Comparison of ENCODE assay signal across 27 mouse cellular contexts in the genomic region with DNA sequence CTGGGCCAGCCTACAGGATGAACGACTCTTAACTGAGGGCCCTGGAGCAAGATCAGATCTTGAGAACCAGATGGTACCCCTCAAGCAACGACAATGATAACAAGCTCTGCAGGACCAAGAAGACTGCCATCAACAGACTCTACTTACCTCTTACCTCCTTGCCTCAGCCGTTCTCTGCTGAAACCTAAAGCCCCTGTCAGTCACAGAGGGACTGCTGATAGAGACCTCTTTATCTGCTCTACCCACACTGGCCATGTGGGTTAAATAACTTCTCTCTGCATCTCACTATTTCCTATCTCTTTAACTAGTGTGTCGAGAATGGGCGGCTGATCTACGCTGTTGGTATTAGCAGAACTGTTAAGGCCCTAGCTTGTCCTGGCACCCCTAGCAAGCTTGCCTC. TPM values are rescaled to one million over a fixed set of nuclear protein-coding genes. Genes with fewer than 3 reads are reported as not detected.
DNase-seq lines count a peak whose midpoint lies in the region; ATAC-seq and TF ChIP-seq lines count a peak whose summit lies in the region.
"Had no signal": no experiment of that assay in that cellular context is flagged by ENCODE, and none has a peak within 500 bp of the region (broad histone marks: within the 10 kb centered on the region; RNA-seq: fewer than 3 reads in every experiment).

No protein-coding gene starts in this region.

- H3K4me1 ChIP-seq in liver, embryonic 11.5 days (replicated peaks; ENCODE audit: control insufficient read depth, insufficient read depth, low read length): no peaks in the 10 kb centered on the region
- no peaks in the 10 kb centered on the region for H3K4me1 ChIP-seq in liver, postnatal 0 days (ENCODE audit: insufficient read depth)
- H3K4me1 ChIP-seq in MEL (ENCODE audit: control insufficient read depth in 1 of 2, insufficient read depth in 2 of 2, low read length in 2 of 2): no peaks in the 10 kb centered on the region
- no peaks in the 10 kb centered on the region for H3K4me1 ChIP-seq in liver, embryonic 14.5 days (replicated peaks; ENCODE audit: control insufficient read depth in 2 of 2, insufficient read depth in 2 of 2, low read length in 1 of 2)
- no peaks in the 10 kb centered on the region for H3K4me1 ChIP-seq in hindbrain, postnatal 0 days (ENCODE audit: insufficient read depth, low read length)

- no peak for DNase-seq in liver, embryonic 11.5 days (ENCODE audit: low spot score)
- no peak for DNase-seq in liver, postnatal 0 days
- DNase-seq in MEL (ENCODE audit: low read depth, low spot score): peak; percentile 7
- DNase-seq in liver, embryonic 14.5 days (ENCODE audit: low read depth in 3 of 3, low spot score in 3 of 3): no peak
- no peak for DNase-seq in layer of hippocampus, adult 9-11 months
- no peak for DNase-seq in hindbrain, postnatal 0 days (ENCODE audit: low spot score)
- no peak for DNase-seq in spleen, postnatal 4 days (ENCODE audit: low spot score in 2 of 2)
- DNase-seq: adrenal gland, adult 2 months; adrenal gland, postnatal 14 days; B cell, adult 2 months; cerebellum, adult 11 months; cerebellum, adult 2 months; cerebellum, adult 9-11 months; cerebellum, postnatal 25 days; gastrocnemius, adult 2 months; gastrocnemius, postnatal 14 days; heart, adult 18-20 months; heart, postnatal 14 days had no signal

- no peak overlapping the region for H3K9ac ChIP-seq in liver, embryonic 11.5 days (ENCODE audit: low read depth, low read length)
- H3K9ac ChIP-seq in liver, postnatal 0 days (replicated peaks): no peak overlapping the region
- H3K9ac ChIP-seq in MEL (ENCODE audit: control insufficient read depth, low read depth, low read length, poor library complexity, severe bottlenecking): no peak overlapping the region
- H3K9ac ChIP-seq in liver, embryonic 14.5 days (replicated peaks): no peak overlapping the region
- no peak overlapping the region for H3K9ac ChIP-seq in hindbrain, postnatal 0 days (replicated peaks; ENCODE audit: low read length)
- H3K9ac ChIP-seq: embryonic facial prominence, embryonic 12.5 days; embryonic facial prominence, embryonic 15.5 days; heart, embryonic 13.5 days; hindbrain, embryonic 12.5 days; hindbrain, embryonic 15.5 days had no signal

- H3K9me3 ChIP-seq in liver, embryonic 11.5 days (ENCODE audit: control insufficient read depth, low read length): no peaks in the 10 kb centered on the region
- no peaks in the 10 kb centered on the region for H3K9me3 ChIP-seq in liver, postnatal 0 days (ENCODE audit: low read length)
- H3K9me3 ChIP-seq in MEL (replicated peaks; ENCODE audit: insufficient read depth, low read length): no peaks in the 10 kb centered on the region
- no peaks in the 10 kb centered on the region for H3K9me3 ChIP-seq in liver, embryonic 14.5 days (ENCODE audit: control insufficient read depth, low read length)
- no peaks in the 10 kb centered on the region for H3K9me3 ChIP-seq in hindbrain, postnatal 0 days (ENCODE audit: low read length)
- H3K9me3 ChIP-seq: embryonic facial prominence, embryonic 12.5 days; embryonic facial prominence, embryonic 15.5 days; heart, embryonic 13.5 days; hindbrain, embryonic 12.5 days; hindbrain, embryonic 15.5 days had no signal

- no peak overlapping the region for H3K4me3 ChIP-seq in liver, embryonic 11.5 days (ENCODE audit: low read depth, low read length)
- no peak overlapping the region for H3K4me3 ChIP-seq in liver, postnatal 0 days (ENCODE audit: low read depth, low read length)
- H3K4me3 ChIP-seq in MEL (ENCODE audit: control insufficient read depth in 1 of 2, insufficient read depth in 1 of 2, low read depth in 2 of 2, low read length in 2 of 2): no peak overlapping the region
- no peak overlapping the region for H3K4me3 ChIP-seq in liver, embryonic 14.5 days (ENCODE audit: insufficient read depth in 1 of 2, low read depth in 2 of 2, low read length in 2 of 2)
- H3K4me3 ChIP-seq in hindbrain, postnatal 0 days (ENCODE audit: low read length): no peak overlapping the region
- H3K4me3 ChIP-seq: embryonic facial prominence, embryonic 12.5 days; embryonic facial prominence, embryonic 15.5 days; gastrocnemius, adult 2 months; heart, embryonic 13.5 days; hindbrain, embryonic 12.5 days; hindbrain, embryonic 15.5 days had no signal

- no peak overlapping the region for H3K4me2 ChIP-seq in liver, embryonic 11.5 days
- no peak overlapping the region for H3K4me2 ChIP-seq in liver, postnatal 0 days (ENCODE audit: low read depth, low read length)
- no peak overlapping the region for H3K4me2 ChIP-seq in liver, embryonic 14.5 days (ENCODE audit: low read depth)
- no peak overlapping the region for H3K4me2 ChIP-seq in hindbrain, postnatal 0 days (ENCODE audit: low read depth, low read length)
- H3K4me2 ChIP-seq: embryonic facial prominence, embryonic 12.5 days; embryonic facial prominence, embryonic 15.5 days; heart, embryonic 13.5 days; hindbrain, embryonic 12.5 days; hindbrain, embryonic 15.5 days had no signal

- TF ChIP-seq POLR2A in MEL (IDR thresholded peaks at IDR 0.05; ENCODE audit: control insufficient read depth in 1 of 2, insufficient read depth in 1 of 2, low read depth in 1 of 2, low read length in 2 of 2, poor library complexity in 1 of 2): no peak

- 58% methylated on average over 6 of the region's 6 CpGs for WGBS in liver, embryonic 11.5 days
- 65% methylated on average over 6 of the region's 6 CpGs for WGBS in liver, postnatal 0 days (ENCODE audit: insufficient replicate concordance)
- 26% methylated on average over 6 of the region's 6 CpGs for WGBS in liver, embryonic 14.5 days (ENCODE audit: insufficient replicate concordance)
- 94% methylated on average over 6 of the region's 6 CpGs for WGBS in hindbrain, postnatal 0 days

- no peak for TF ChIP-seq CTCF in liver, postnatal 0 days (IDR thresholded peaks at IDR 0.05; ENCODE audit: low read depth)
- no peak for TF ChIP-seq CTCF in MEL (IDR thresholded peaks at IDR 0.05 in 2 of 3, conservative IDR thresholded peaks at IDR 0.05 in 1 of 3; ENCODE audit: control insufficient read depth in 1 of 3, insufficient read depth in 1 of 3, low read depth in 2 of 3, low read length in 3 of 3, poor library complexity in 1 of 3, severe bottlenecking in 1 of 3)
- no peak for TF ChIP-seq CTCF in liver, embryonic 14.5 days (IDR thresholded peaks at IDR 0.05; ENCODE audit: low read depth)
- no peak for TF ChIP-seq CTCF in hindbrain, postnatal 0 days (IDR thresholded peaks at IDR 0.05; ENCODE audit: low read depth)

- no peak for TF ChIP-seq EP300 in liver, postnatal 0 days (IDR thresholded peaks at IDR 0.05; ENCODE audit: low read depth)
- TF ChIP-seq EP300 in MEL (IDR thresholded peaks at IDR 0.05; ENCODE audit: low read depth in 1 of 2, low read length in 2 of 2): no peak
- TF ChIP-seq EP300 in liver, embryonic 14.5 days (IDR thresholded peaks at IDR 0.05; ENCODE audit: low read depth): no peak

- no peak for TF ChIP-seq RAD21 in MEL (IDR thresholded peaks at IDR 0.05; ENCODE audit: low read depth, low read length)

- H3K27ac ChIP-seq in liver, embryonic 11.5 days (ENCODE audit: low read depth, low read length): no peak overlapping the region
- no peak overlapping the region for H3K27ac ChIP-seq in liver, postnatal 0 days (ENCODE audit: low read depth)
- H3K27ac ChIP-seq in MEL (ENCODE audit: control insufficient read depth, low read depth, low read length): no peak overlapping the region
- H3K27ac ChIP-seq in liver, embryonic 14.5 days: no peak overlapping the region
- H3K27ac ChIP-seq in hindbrain, postnatal 0 days: no peak overlapping the region
- H3K27ac ChIP-seq: embryonic facial prominence, embryonic 12.5 days; embryonic facial prominence, embryonic 15.5 days; gastrocnemius, adult 2 months; heart, embryonic 13.5 days; hindbrain, embryonic 12.5 days; hindbrain, embryonic 15.5 days had no signal

- peak; percentile 73 for ATAC-seq in liver, embryonic 11.5 days (replicated peaks; ENCODE audit: low FRiP score)
- ATAC-seq in liver, postnatal 0 days: no peak
- peak; percentile 65 for ATAC-seq in liver, embryonic 14.5 days (ENCODE audit: insufficient read depth)
- peak; percentile 67 for ATAC-seq in megakaryocyte progenitor cell, adult 5-6 weeks (replicated peaks; ENCODE audit: poor library complexity)
- ATAC-seq in hindbrain, postnatal 0 days: no peak
- ATAC-seq: forebrain, embryonic 16.5 days had no signal

- H3K79me2 ChIP-seq in MEL (ENCODE audit: control insufficient read depth, insufficient read depth, low read length, poor library complexity): no peaks in the 10 kb centered on the region

- H3K27me3 ChIP-seq in liver, embryonic 11.5 days (replicated peaks; ENCODE audit: control insufficient read depth, insufficient read depth, low read length): peaks cover 9% of the 10 kb centered on the region
- H3K27me3 ChIP-seq in liver, postnatal 0 days (ENCODE audit: insufficient read depth, low read length): peaks cover 12% of the 10 kb centered on the region
- no peaks in the 10 kb centered on the region for H3K27me3 ChIP-seq in MEL (ENCODE audit: control insufficient read depth in 1 of 2, insufficient read depth in 2 of 2, low read length in 2 of 2)
- peaks cover 13% of the 10 kb centered on the region for H3K27me3 ChIP-seq in liver, embryonic 14.5 days (ENCODE audit: control insufficient read depth, insufficient read depth, low read length)
- no peaks in the 10 kb centered on the region for H3K27me3 ChIP-seq in hindbrain, postnatal 0 days (ENCODE audit: insufficient read depth, low read length)
- H3K27me3 ChIP-seq: CH12.LX; hindbrain, embryonic 15.5 days had no signal

- H3K36me3 ChIP-seq in liver, embryonic 11.5 days (ENCODE audit: control insufficient read depth, insufficient read depth, low read length): no peaks in the 10 kb centered on the region
- H3K36me3 ChIP-seq in liver, postnatal 0 days (replicated peaks; ENCODE audit: insufficient read depth, low read length): no peaks in the 10 kb centered on the region
- H3K36me3 ChIP-seq in MEL (ENCODE audit: control insufficient read depth in 1 of 2, insufficient read depth in 2 of 2, low read length in 2 of 2): no peaks in the 10 kb centered on the region
- no peaks in the 10 kb centered on the region for H3K36me3 ChIP-seq in liver, embryonic 14.5 days (replicated peaks; ENCODE audit: control insufficient read depth, insufficient read depth, low read depth)
- H3K36me3 ChIP-seq in hindbrain, postnatal 0 days (ENCODE audit: insufficient read depth, low read length): no peaks in the 10 kb centered on the region
- H3K36me3 ChIP-seq: embryonic facial prominence, embryonic 12.5 days; embryonic facial prominence, embryonic 15.5 days; G1E; heart, embryonic 13.5 days; hindbrain, embryonic 12.5 days; hindbrain, embryonic 15.5 days had no signal

RNA-seq across cellular contexts. Expression of a gene that starts 5.9 kb away (rescaled TPM):
- polyA plus RNA-seq in liver, embryonic 11.5 days (2014; fragmentation: Nextera tagmentation; extraction: Ambion mirVana): 3.3 and 4.6 TPM in 2 replicates
- 0.66 and 0.67 TPM in 2 replicates for polyA plus RNA-seq in liver, postnatal 0 days (2015; fragmentation: Nextera tagmentation; extraction: Ambion mirVana)
- not detected in 2 replicates for total RNA-seq in MEL (2012; rRNA removed)
- under 1 TPM in 1 of 2 experiments, not detected in 1; 0.01 TPM for polyA plus RNA-seq in MEL (2012; ENCODE audit: insufficient read depth in 1 of 2, insufficient read length in 2 of 2, low read depth in 1 of 2, low replicate concordance in 2 of 2, missing spikeins in 1 of 2)
- polyA plus RNA-seq in liver, embryonic 14.5 days (2012; rRNA removed): 0.36 and 0.41 TPM in 2 replicates
- polyA plus RNA-seq in liver, embryonic 14.5 days (2014; fragmentation: Nextera tagmentation; extraction: Ambion mirVana): 0.29 TPM in 2 replicates
- 0.02 TPM in 1 of 2 replicates, not detected in the other for total RNA-seq in megakaryocyte progenitor cell, adult 5-6 weeks (2015)
- total RNA-seq in megakaryocyte progenitor cell, adult 5-6 weeks (2017): not detected in 2 replicates
- 6.5 and 7.9 TPM in 2 replicates for total RNA-seq in hindbrain, postnatal 0 days (2014; rRNA removed)
- 2.9 and 3.2 TPM in 2 replicates for polyA plus RNA-seq in hindbrain, postnatal 0 days (2015; fragmentation: Nextera tagmentation; extraction: Ambion mirVana)
- total RNA-seq: CH12.LX had no signal
- polyA plus RNA-seq: G1E had no signal

Comparison
In these comparisons a context has a peak if more than half of its experiments do, and no peak if none do; other contexts are left out.
1. ATAC-seq: peak in liver, embryonic 11.5 days (single experiment), liver, embryonic 14.5 days (single experiment) and megakaryocyte progenitor cell, adult 5-6 weeks (single experiment); none in liver, postnatal 0 days (single experiment) and hindbrain, postnatal 0 days (single experiment).